Mouse (Mus musculus): Measurements from ENCODE around the gene Mrto4.

DNA sequence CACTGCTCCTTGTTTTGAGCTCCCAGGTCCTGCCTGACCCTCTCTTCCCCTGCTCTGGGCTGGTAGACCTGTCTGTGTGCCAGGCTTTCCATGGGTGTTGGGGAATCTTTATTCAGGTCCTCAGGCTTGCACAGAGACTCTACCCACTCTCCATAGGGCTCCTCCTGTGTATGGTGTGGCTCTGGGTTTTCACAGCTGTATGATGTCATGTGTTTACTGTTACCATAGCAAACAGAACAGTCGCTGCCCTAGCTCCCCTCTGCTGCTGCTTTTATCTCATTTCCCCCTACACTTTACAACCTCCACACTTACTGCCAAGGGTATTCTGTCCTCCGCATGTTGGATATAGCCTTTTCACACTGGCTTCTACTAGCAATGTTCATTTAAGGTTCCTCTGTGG lies 43.1 kb upstream of the Mrto4 start:
- no peak for TF ChIP-seq CTCF (IDR thresholded peaks at IDR 0.05; ENCODE audit: low read depth, low read length)
- TF ChIP-seq POLR2A (IDR thresholded peaks at IDR 0.05; ENCODE audit: borderline replicate concordance, low read depth, low read length): no peak
